Mouse (Mus musculus) cortical plate, adult 2 months (tissue): Measurements from ENCODE around the gene Rdh1.

ENCODE experiments used
- CTCF ChIP-seq: fragments of 200-500 bp; IDR thresholded peaks from 2 replicates; pipeline ENCODE4 v1.5.1; 2011; ENCODE audit warnings: mild to moderate bottlenecking, control low read depth, low read length; ENCODE audit not compliant: insufficient read depth; ENCODE audit errors: extremely low read depth
- POLR2A ChIP-seq: fragments of 200-500 bp; IDR thresholded peaks from 2 replicates; pipeline ENCODE4 v1.6.1; 2011; ENCODE audit warnings: mild to moderate bottlenecking, low read length, control low read depth; ENCODE audit not compliant: insufficient read depth; ENCODE audit errors: extremely low read depth

DNA sequence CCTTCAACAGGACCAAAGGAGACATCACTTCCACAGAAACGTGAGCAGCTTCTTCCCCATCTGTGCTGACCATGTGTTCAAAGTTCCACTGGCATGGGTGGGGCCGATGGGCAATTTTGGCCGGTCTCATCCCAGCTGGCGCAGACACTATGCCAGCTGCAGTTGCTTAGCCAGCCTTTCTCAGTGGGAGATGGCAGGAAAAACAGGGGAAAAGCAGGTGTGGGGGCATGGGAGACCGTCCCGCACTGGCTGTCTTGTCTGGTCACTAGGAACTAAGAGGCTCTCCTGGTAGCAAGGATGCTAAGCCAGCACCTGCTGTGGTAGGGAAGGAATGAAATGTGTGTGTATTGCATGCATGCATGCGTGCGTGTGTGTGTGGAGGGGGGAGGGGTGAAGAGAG, 31.1 kb upstream of the Rdh1 start:
- no peak for TF ChIP-seq POLR2A
- no peak for TF ChIP-seq CTCF
